Mouse (Mus musculus) G1E (cell line): Measurements from ENCODE around the gene Dnajc5.

Source experiments
- CTCF ChIP-seq: IDR thresholded peaks from 2 replicates; pipeline ENCODE4 v1.5.1; 2012; ENCODE audit warnings: low read depth, low read length, inconsistent platforms, mixed read lengths
- TAL1 ChIP-seq: conservative IDR thresholded peaks from 2 replicates; pipeline ENCODE4 v1.6.1; 2012; ENCODE audit warnings: low read depth, low read length, inconsistent platforms, mixed read lengths

- TF ChIP-seq CTCF, result no peak
- no peak for TF ChIP-seq TAL1
Measured at GRCm38 (mm10) chr2:181583460-181584257, 63.4 kb downstream of the Dnajc5 start.
